Mouse (Mus musculus): ENCODE measurements at regions not wholly inside any gene's neighbourhood (a gene's known extent, or its start where the extent isn't known, plus 50 kb on each side); places are given as distances from the start of the nearest gene placed in this dataset.

DNA sequence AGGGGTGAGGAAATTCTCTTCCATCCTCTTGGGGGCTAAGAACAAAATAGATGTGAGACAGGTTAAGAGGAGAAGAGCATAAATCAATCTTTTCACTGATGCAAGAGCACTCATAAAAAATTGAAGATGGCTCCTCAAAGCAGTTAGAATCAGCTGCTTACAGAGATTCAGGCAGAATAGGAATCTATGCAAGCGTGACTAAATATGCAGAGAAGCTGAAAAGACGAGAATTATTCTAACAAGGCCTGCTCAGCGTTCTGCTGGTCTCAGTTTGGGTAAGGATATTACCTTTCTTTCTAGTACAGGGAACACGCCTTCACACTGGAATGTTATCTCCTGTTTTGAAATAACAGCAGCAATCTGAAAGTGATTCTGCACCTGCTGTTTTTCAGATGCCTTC lies 203.7 kb upstream of the Nwd2 start:
- 45% methylated on average over 4 of the region's 4 CpGs for WGBS (ENCODE audit: insufficient replicate concordance)
- Histone ChIP-seq H3K36me3 (replicated peaks; ENCODE audit: control insufficient read depth, insufficient read depth, low read depth) (no peaks in the 10 kb centered on the region), H3K9ac (replicated peaks) (no peak overlapping the region), H3K27me3 (ENCODE audit: control insufficient read depth, insufficient read depth, low read length) (no peaks in the 10 kb centered on the region), H3K4me1 (replicated peaks; ENCODE audit: control insufficient read depth in 2 of 2, insufficient read depth in 2 of 2, low read length in 1 of 2) (no peaks in the 10 kb centered on the region), H3K4me3 (ENCODE audit: insufficient read depth in 1 of 2, low read depth in 2 of 2, low read length in 2 of 2) (no peak overlapping the region), H3K27ac (no peak overlapping the region), H3K4me2 (ENCODE audit: low read depth) (no peak overlapping the region), H3K9me3 (ENCODE audit: control insufficient read depth, low read length) (no peaks in the 10 kb centered on the region)
- no peak for DNase-seq (ENCODE audit: low read depth in 3 of 3, low spot score in 3 of 3)
- no peak for ATAC-seq (ENCODE audit: insufficient read depth)
- no peak for TF ChIP-seq EP300 (IDR thresholded peaks at IDR 0.05; ENCODE audit: low read depth)
- TF ChIP-seq CTCF (IDR thresholded peaks at IDR 0.05; ENCODE audit: low read depth) = no peak

DNA sequence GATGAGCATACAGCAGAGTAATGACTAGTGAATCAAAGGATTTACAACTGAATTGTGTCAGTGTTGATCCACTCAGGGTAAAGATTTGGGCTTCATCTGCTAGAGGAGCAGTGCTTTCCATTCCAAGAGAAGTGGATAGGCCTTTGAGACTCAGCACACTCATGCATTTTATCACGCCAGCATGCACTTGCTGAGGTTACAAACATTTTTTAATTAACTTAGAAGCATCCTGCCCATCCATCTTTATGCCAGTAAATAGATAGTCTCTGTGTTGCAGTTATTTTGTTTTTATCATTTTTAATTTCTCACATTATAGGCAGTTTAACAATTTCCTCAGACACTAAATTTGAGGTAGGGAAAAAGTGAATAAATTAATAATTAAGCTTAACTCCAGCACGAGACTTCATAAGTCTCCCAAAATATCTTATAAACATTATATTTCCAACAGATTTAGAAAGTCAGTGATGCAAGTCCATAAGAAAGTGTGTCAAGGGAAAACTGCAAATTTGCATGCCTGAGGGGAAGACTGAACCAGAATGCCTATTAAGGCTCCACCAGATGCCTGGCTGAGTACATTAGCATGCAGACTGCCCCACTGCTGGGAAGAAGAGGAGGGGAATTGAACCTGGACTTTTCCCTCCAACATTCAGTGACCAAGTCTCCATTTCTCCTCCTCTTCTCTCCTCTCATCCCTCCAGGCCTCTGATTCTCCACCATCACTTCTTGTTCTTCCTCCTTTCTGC lies 180.2 kb upstream of the Nwd2 start:
- DNase-seq (ENCODE audit: low read depth in 3 of 3, low spot score in 3 of 3) = no peak
- WGBS (ENCODE audit: insufficient replicate concordance) = 48% methylated on average over 2 of the region's 2 CpGs
- no peak for ATAC-seq (ENCODE audit: insufficient read depth)

GRCm38 (mm10) chr5:63469701-63470100 lies 179.2 kb upstream of the Nwd2 start:
- Histone ChIP-seq H3K4me2 (ENCODE audit: low read depth) (no peak overlapping the region), H3K27ac (no peak overlapping the region), H3K36me3 (replicated peaks; ENCODE audit: control insufficient read depth, insufficient read depth, low read depth) (no peaks in the 10 kb centered on the region), H3K4me1 (replicated peaks; ENCODE audit: control insufficient read depth in 2 of 2, insufficient read depth in 2 of 2, low read length in 1 of 2) (no peaks in the 10 kb centered on the region), H3K4me3 (ENCODE audit: insufficient read depth in 1 of 2, low read depth in 2 of 2, low read length in 2 of 2) (no peak overlapping the region), H3K27me3 (ENCODE audit: control insufficient read depth, insufficient read depth, low read length) (no peaks in the 10 kb centered on the region), H3K9me3 (ENCODE audit: control insufficient read depth, low read length) (no peaks in the 10 kb centered on the region), H3K9ac (replicated peaks) (no peak overlapping the region)
- 18% methylated on average over 1 of the region's 1 CpGs for WGBS (ENCODE audit: insufficient replicate concordance)
- ATAC-seq (ENCODE audit: insufficient read depth) (no peak), DNase-seq (ENCODE audit: low read depth in 3 of 3, low spot score in 3 of 3) (no peak)
- TF ChIP-seq EP300 (IDR thresholded peaks at IDR 0.05; ENCODE audit: low read depth) (no peak), CTCF (IDR thresholded peaks at IDR 0.05; ENCODE audit: low read depth) (no peak)

More for the DNA sequence above, 180.2 kb upstream of the Nwd2 start:
- Histone ChIP-seq H3K4me3 (ENCODE audit: insufficient read depth in 1 of 2, low read depth in 2 of 2, low read length in 2 of 2) (no peak overlapping the region), H3K4me1 (replicated peaks; ENCODE audit: control insufficient read depth in 2 of 2, insufficient read depth in 2 of 2, low read length in 1 of 2) (no peaks in the 10 kb centered on the region), H3K27ac (no peak overlapping the region), H3K9ac (replicated peaks) (no peak overlapping the region), H3K4me2 (ENCODE audit: low read depth) (no peak overlapping the region), H3K9me3 (ENCODE audit: control insufficient read depth, low read length) (no peaks in the 10 kb centered on the region), H3K27me3 (ENCODE audit: control insufficient read depth, insufficient read depth, low read length) (no peaks in the 10 kb centered on the region), H3K36me3 (replicated peaks; ENCODE audit: control insufficient read depth, insufficient read depth, low read depth) (no peaks in the 10 kb centered on the region)
- TF ChIP-seq CTCF (IDR thresholded peaks at IDR 0.05; ENCODE audit: low read depth) = no peak
- no peak for TF ChIP-seq EP300 (IDR thresholded peaks at IDR 0.05; ENCODE audit: low read depth)

DNA sequence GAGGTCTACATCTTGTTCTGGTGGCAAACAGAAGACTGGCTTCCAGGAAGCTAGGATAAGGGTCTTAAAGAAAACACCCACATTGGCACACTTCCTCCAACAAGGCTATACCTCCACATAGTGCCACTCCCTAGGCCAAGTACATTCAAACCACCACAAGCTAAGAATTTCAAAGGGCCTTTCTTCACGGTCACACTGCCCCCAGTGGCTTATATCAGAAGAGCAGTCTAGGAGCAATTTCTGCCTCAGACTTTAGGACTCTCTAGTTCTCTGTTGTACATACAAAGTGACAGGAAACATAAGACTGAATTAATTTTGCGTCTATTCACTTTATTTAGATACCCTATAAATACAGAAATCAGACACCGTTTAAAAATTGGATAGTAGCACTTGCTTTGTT lies 175.7 kb upstream of the Nwd2 start:
- Histone ChIP-seq H3K4me3 (ENCODE audit: insufficient read depth in 1 of 2, low read depth in 2 of 2, low read length in 2 of 2) (no peak overlapping the region), H3K4me1 (replicated peaks; ENCODE audit: control insufficient read depth in 2 of 2, insufficient read depth in 2 of 2, low read length in 1 of 2) (no peaks in the 10 kb centered on the region), H3K9ac (replicated peaks) (no peak overlapping the region), H3K27ac (no peak overlapping the region), H3K36me3 (replicated peaks; ENCODE audit: control insufficient read depth, insufficient read depth, low read depth) (no peaks in the 10 kb centered on the region), H3K4me2 (ENCODE audit: low read depth) (no peak overlapping the region), H3K9me3 (ENCODE audit: control insufficient read depth, low read length) (no peaks in the 10 kb centered on the region), H3K27me3 (ENCODE audit: control insufficient read depth, insufficient read depth, low read length) (no peaks in the 10 kb centered on the region)
- no peak for ATAC-seq (ENCODE audit: insufficient read depth)
- TF ChIP-seq EP300 (IDR thresholded peaks at IDR 0.05; ENCODE audit: low read depth) (no peak), CTCF (IDR thresholded peaks at IDR 0.05; ENCODE audit: low read depth) (0 out of 2 replicates have a peak, but pooled peaks have one; percentile 9)
- WGBS (ENCODE audit: insufficient replicate concordance) = 50% methylated on average over 3 of the region's 3 CpGs
- no peak for DNase-seq (ENCODE audit: low read depth in 3 of 3, low spot score in 3 of 3)

GRCm38 (mm10) chr5:63476240-63476973 lies 172.5 kb upstream of the Nwd2 start:
- Histone ChIP-seq H3K27ac (no peak overlapping the region), H3K27me3 (ENCODE audit: control insufficient read depth, insufficient read depth, low read length) (no peaks in the 10 kb centered on the region), H3K9ac (replicated peaks) (no peak overlapping the region), H3K4me2 (ENCODE audit: low read depth) (no peak overlapping the region), H3K36me3 (replicated peaks; ENCODE audit: control insufficient read depth, insufficient read depth, low read depth) (no peaks in the 10 kb centered on the region), H3K4me3 (ENCODE audit: insufficient read depth in 1 of 2, low read depth in 2 of 2, low read length in 2 of 2) (no peak overlapping the region), H3K9me3 (ENCODE audit: control insufficient read depth, low read length) (no peaks in the 10 kb centered on the region), H3K4me1 (replicated peaks; ENCODE audit: control insufficient read depth in 2 of 2, insufficient read depth in 2 of 2, low read length in 1 of 2) (no peaks in the 10 kb centered on the region)
- ATAC-seq (ENCODE audit: insufficient read depth) = no peak
- no peak for DNase-seq (ENCODE audit: low read depth in 3 of 3, low spot score in 3 of 3)
- WGBS (ENCODE audit: insufficient replicate concordance) = 35% methylated on average over 2 of the region's 2 CpGs
- no peak for TF ChIP-seq CTCF (IDR thresholded peaks at IDR 0.05; ENCODE audit: low read depth)
- no peak for TF ChIP-seq EP300 (IDR thresholded peaks at IDR 0.05; ENCODE audit: low read depth)

Measured in liver, embryonic 14.5 days (tissue).